Mouse (Mus musculus): ENCODE measurements around the gene Tead1.

Tead1 gene

DNA sequence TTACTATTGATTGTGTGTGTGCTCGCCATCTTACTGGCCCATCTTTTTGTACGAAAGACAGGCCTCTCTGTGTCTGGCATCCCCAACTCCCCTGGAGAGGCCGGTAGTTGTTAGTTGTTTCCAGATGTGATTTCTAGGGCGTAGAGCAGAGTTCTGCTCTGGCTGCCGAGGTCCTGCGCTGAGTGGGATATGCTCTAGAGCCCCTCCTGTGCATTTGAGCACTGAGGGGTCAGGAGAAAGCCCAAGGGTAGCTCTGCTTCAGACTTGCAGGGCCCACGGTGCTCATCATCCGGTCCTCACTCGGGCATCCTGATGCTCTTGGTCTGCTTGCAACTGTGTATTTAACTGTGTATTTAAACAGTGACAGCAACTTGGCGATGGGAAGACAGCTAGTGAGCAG lies 7.5 kb downstream of the Tead1 start:
- DNase-seq (ENCODE audit: low read depth): no peak

DNA sequence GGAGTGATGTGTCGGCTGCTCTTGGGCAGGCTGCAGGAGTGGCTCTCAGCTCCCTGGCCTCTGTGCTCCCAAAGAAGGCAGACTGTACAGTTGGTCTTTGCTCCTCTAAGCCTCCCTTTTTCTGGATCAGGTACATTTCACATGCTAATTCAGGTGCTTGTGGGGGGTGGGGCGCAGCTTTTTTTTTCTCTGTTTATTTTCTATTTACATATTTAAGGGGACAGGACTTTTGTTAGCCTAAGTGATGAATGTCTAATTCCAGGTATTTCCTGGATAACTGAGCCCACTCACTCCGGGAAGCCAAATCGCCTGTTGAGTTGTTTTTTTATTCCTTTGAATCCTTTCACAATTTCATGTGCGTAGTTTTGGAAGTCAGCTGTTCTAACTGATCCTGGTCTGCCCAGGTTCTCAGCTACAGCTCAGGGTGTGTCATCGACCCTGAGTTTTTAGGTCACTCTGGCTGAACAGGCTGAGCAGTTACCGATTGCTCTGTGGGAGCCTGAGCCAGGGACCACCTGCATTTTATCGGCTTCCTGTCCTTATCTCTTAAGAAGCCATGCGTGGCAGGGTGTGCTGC lies 9.4 kb downstream of the Tead1 start:
- DNase-seq (ENCODE audit: low read depth): no peak

DNA sequence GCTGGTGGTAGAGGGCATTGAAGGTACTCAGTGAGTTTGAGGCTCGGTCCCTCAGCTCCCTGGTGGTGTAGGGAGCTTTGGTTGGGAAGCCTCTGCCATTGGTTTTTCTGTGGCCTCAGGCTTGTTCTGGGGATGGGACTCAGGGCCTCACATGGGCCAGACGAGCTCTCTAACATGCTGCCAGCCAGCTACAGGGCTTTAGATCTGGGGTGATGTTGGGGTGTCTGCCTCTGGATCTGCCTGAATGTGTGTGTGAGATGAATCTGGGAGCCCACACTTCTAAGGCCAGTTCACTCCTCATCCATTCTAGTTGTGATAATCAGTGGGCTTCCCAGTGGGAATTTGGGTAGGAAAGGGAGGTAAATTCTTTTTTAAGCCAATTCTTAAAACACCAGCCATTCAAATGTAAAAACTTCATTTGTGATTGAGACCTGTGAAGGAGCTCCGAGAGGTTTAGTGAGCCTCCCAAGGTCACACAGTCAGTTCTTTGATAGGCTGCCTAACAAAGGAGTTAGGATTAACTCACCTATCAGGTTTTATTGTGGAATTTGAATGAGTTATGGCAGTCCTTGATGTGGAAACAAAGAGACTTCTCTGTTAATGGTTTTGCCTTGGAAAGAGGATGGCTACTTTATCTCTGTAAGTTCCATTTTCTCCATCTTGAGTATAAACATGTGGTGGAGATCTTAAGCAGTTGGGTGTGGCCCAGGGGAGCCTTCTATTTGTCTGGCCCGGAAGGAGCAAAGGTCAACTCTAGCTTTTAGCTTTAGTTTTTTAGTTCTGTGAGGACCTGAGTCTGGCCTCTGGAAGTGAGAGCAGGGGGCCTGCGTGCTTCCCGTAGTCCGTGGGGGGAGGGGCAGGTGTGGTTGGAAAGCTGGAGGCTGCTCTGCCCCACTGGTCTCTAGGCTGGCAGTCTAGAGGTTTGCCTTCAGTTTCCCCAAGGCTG lies 12.0 kb downstream of the Tead1 start:
- DNase-seq (ENCODE audit: low read depth): no peak

DNA sequence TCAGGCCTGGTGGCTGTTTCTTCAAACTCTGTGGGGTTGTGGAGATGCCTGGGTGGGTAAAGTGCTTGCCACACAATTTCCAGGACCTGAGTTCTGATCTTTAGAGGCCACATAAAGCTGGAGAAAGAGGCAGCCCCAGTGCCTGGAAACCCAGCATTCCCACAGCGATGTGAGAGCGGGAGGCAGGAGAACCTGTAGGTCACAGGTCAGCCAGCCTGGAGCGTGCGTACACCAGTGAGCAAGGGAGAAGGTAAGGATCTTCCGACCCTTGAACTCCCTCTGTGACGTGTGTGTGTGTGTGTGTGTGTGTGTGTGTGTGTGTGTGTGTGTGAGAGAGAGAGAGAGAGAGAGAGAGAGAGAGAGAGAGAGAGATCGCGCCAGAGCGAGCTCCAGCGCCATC lies 14.4 kb downstream of the Tead1 start:
- DNase-seq (ENCODE audit: low read depth): no peak

- DNase-seq (ENCODE audit: low read depth): no peak
Measured at GRCm38 (mm10) chr7:112696777-112697161, 17.7 kb downstream of the Tead1 start.

- peak; percentile 91 for DNase-seq (ENCODE audit: low read depth)
Measured at GRCm38 (mm10) chr7:112697162-112697841, 18.2 kb downstream of the Tead1 start.

DNA sequence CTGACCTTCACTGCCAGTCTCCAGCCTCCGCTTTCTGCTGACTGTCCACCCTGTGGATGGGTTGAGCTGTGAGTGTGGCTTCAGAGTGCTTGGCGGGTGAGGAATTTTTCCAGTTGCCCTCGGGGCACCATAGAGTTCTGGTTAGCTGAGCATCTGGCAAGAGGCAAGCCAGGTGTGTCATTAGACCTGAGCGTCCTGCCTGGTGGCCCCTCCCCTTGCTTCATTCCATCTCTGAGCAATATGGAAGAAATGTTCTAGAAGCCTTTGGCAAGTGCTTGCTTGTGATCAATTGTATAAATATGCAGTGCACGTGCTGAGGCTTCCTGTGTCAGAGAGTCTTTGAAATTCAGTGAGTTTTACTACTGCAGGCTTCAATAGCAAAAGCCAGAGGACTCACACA lies 21.0 kb downstream of the Tead1 start:
- no peak for DNase-seq (ENCODE audit: low read depth)

DNA sequence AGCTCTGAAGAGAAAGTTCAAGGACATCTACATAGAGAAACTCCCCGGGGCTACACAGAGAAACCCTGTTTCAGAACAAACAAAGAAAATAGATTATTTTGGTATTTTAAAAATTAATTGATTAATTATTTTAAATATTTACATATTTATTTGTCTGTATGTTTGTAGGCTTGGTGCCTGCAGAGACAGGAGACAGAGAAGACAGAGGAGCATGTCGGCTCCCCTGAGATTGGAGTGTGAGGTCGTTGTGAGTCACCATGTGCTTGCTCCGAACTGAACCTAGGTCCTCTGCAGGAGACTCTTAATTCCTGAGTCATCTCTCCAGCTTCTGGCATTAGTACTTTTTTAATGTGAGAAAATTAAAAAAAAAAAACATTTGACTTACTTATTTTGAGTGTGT lies 24.2 kb downstream of the Tead1 start:
- DNase-seq (ENCODE audit: low read depth): no peak

DNA sequence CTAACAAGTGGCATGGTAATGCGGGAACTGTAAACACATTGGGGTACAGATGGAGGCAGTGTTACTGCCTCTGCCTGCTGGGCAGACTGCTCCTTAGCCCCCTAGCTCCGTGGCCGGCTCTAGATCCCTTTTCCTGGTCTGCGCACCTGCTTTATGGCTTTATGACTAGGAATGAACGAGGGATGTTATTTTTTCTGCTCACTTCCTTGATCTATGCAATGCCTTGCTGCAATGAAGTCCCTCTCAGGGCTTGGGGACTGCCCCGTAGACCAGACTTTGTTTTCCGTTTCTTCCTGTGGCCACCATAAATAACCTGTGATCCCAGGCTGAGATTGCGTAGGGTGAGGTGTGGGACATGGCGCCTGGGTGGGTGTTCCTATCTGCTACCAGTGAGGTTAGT lies 26.8 kb downstream of the Tead1 start:
- DNase-seq (ENCODE audit: low read depth): no peak

GRCm38 (mm10) chr7:112706756-112707155 lies 27.6 kb downstream of the Tead1 start:
- DNase-seq (ENCODE audit: low read depth): no peak

DNA sequence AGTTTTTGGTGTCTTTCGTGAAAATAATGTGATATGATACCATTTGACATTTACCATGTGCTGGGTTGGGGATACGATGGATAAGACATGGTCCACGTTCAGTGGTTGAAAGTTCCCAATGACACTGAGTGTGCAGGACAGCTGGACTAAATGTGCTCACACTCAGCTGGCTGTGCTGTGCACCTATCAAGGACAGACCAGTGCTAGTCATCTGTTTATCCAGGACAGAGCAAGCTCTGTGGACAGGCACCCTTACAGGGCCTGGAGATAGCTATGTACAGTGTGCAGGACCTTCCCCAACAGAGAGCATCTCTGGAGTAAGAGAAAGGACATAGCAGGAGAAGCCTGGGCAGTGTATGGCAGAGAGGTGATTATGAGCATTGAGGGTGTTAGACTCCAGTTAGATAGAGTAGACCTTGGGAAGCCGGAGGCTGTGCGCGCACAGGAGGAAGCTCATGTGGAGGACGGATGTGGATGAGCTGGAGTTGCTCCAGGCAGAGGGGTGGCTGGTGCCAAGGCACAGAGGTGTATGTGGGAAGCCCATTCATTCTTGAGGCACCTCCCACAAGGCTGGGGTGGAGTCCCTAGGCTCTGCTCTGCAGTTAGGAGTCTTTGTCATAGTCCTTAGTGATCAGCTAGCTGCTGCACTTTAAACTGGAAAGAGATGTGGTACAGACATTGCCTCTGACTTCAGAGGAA lies 31.4 kb downstream of the Tead1 start:
- no peak for DNase-seq (ENCODE audit: low read depth)

GRCm38 (mm10) chr7:112711977-112712376 lies 32.9 kb downstream of the Tead1 start:
- DNase-seq (ENCODE audit: low read depth): no peak

DNA sequence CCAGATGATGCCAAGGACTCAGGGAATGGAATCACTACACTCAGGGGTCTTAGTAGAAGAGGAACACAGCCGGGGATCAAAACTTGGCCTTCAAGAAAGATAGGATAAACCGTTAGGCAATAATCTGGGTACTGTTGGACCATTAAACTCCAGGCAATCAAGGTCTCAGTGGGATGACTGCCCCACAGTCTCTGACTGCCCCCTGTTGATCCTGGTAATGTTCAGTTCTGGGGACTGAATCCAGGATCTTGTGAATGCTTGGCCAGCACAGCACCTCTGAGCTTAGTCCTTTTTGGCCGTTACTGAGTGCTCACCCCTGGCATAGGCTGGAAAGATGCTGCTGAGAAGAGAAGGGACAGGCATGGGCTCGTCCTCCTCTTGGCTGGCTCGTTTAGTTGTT lies 34.4 kb downstream of the Tead1 start:
- no peak for DNase-seq (ENCODE audit: low read depth)

DNA sequence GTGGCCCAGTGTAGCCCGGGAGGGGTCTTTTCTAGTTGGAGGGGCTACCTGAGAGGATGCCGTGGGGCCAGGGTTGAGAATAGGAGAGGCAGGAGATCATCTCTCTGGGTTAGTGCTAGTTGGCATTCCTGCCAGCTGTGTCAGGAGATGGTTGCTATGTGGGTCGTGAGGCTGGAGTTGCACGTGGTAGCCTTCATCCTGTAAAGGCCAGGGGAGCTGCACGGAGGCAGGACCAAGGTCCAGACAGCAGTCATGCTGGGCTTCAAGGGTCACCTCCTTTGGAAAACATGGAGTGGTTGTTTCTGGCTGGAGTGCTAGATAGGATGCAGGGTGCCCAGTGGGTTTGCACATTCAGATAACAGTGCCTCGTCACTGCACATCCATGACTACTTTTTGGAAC lies 35.7 kb downstream of the Tead1 start:
- DNase-seq (ENCODE audit: low read depth): no peak

DNA sequence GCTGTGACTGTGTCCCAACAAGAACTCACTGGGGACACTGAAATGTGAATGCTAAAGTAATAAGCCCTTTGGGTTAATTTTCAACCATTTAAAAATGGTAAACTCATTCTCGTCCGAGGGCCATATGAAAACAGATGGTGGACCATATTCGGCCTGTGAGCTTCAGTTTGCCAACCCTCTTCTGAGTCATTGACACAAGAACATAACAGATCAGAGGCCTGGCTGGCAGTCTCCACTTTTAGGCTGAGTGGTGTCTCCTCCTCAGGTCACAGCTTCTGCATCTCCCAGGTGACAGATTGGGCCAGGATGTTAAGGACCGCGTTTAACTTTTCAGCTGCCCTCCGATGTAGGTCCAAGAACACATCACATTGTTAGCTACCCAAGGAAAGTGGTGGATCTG lies 37.6 kb downstream of the Tead1 start:
- no peak for DNase-seq (ENCODE audit: low read depth)

- peak; percentile 85 for DNase-seq (ENCODE audit: low read depth)
Measured at GRCm38 (mm10) chr7:112717676-112718075, 38.6 kb downstream of the Tead1 start.

- no peak for DNase-seq (ENCODE audit: low read depth)
Measured at GRCm38 (mm10) chr7:112719394-112720142, 40.5 kb downstream of the Tead1 start.

- no peak for DNase-seq (ENCODE audit: low read depth)
Measured at GRCm38 (mm10) chr7:112720143-112720988, 41.2 kb downstream of the Tead1 start.

GRCm38 (mm10) chr7:112720989-112721337 lies 41.8 kb downstream of the Tead1 start:
- DNase-seq (ENCODE audit: low read depth): no peak

GRCm38 (mm10) chr7:112721859-112722258 lies 42.7 kb downstream of the Tead1 start:
- no peak for DNase-seq (ENCODE audit: low read depth)

DNA sequence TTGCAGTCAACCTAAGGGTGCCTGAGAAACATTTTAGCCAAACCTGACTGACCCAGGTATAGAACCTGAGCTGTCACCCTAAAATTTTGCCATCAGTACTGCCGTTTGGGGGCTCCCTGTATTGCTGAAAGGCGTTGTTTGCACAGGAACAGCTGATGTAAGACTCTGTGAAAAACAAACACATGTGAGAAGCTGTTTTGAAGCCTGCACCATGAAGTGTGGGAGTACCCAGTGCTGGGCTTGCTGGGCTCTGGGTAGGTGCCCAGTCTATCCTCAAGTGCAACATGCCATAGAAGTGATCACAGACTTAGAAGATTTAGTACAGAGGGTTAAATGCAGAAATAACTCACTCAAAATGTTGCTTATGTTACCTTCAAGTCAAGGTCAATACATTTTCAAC lies 49.3 kb downstream of the Tead1 start:
- no peak for DNase-seq (ENCODE audit: low read depth)

Measured in 416B (cell line).